Mouse (Mus musculus): Measurements from ENCODE around the gene Cnot3.
"Not testable (repeated sequence)": the region's sequence is repeated elsewhere in the genome, so short reads cannot be mapped to it uniquely, and the experiment has no call there.

The Cnot3 gene

DNA sequence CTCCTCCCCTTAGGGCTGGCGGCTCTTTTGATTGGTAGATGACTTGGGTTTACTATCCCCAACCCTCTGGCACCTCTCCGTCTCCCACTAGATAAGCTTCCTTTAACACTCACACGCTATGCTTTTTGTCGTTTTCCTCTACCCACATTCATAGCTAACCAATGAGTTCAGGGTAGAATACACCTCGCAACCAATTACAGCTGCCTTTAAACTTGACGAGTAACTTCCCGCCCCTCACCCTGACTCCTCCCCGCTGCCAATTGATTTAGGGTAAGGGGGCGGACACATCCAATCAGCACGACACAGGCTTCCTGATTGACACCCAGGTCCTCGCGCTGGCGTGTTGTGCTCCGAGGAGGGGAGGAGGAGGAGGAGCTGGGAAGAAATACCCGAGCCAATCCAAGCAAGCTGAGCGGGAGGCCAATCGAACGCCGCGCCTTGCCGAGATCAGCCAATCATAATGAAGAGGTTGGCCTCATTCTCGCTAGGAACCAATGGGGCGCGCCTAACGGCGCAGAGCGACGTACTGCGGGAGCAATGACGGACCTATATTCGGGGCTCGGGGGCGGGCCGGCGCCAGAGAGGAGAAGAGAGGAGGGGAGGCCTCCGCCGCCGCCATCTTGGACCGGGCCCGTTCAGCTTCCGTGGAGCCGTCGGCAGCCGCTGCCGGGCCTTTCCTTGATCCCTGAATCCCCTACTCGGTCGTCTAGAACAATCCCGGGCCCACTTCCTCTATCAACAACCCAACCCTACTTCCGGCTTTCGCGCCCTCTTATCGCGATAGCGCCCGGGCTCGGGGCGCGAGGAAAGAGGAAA, at the start of gene Cnot3:
Cnot3 (plus strand) TSS at position 597 of the 816 bp plus-strand sequence.
- DNase-seq (ENCODE audit: inconsistent age in 2 of 2, low spot score in 1 of 2), result peak; percentile 99 to 100

DNA sequence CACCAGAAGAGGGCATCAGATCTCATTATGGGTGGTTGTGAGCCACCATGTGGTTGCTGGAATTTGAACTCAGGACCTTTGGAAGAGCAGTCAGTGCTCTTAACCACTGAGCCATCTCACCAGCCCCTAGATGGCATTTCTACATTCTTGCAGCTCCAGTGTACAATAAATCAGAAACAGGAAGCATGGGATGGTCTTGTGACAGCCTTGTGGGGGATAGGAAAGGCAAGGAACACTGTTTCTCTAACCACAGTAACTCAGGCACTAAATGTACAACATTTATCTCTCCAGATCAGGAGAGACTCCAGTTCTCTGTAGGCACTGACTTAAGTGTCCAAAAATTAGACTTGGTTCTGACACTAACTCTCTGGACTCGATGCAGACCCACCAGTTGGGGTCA, 47.3 kb upstream of the Cnot3 start:
- DNase-seq (ENCODE audit: inconsistent age in 2 of 2, low spot score in 1 of 2), result not testable (repeated sequence)

DNA sequence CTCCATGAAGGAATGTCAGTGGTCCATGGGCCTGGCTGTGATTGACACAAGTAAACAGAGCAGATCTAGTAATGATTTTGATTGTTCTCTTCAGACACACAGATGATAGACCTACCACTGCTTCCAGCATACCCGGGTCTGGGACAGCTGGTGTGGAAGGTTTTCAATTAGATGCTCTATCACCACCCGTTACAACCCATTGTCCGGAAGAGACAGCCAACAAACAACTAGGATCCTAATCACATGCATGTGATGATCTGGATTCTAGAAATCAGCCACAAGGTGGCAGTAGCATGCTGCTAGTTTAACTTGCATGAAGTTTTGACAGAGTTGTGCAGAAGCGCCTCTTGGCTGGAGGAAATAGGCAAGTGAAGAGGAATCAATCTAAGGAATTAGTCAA, 43.9 kb upstream of the Cnot3 start:
- DNase-seq (ENCODE audit: inconsistent age in 2 of 2, low spot score in 1 of 2), result peak; percentile 66 to 90

DNA sequence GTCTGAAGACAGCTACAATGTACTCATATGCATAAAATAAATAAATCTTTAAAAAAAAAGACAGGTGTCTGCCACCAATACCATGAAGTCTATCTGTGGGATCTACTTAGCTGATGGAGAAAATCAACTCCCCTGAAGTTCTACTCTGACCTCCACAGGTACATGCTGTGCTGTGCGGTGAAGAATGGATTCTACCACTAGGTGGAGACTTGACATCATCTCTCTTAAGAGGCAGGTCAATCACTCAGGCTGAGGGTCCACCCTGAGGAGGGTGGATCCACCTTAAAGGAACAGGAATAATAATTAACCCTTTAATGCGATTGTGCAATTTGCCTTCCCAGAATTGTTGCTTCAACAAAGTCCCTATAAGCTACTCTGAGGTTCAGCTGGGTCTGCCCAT, 38.3 kb upstream of the Cnot3 start:
- peak in 1 of 2 experiments; percentile 59 for DNase-seq (ENCODE audit: inconsistent age in 2 of 2, low spot score in 1 of 2)

DNA sequence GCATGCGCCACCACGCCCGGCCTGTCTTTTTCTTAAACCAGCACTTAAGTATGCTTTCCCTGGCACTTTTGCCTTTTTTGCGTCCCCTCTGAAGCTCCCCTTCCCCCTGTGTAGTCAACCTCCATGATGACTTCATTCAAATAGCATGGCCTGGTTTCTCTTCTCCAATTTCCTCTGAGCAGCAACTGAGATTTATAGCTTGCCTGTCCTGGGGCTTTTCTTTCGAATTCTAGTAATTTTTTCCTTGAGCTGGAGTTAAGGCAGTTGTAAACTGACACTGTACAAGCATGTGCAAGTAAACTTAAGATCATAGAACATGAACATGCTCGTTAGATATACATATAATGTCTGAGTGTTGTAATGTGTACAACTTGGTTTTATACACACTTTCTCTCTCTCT, 37.7 kb upstream of the Cnot3 start:
- DNase-seq (ENCODE audit: inconsistent age in 2 of 2, low spot score in 1 of 2), result no peak

DNA sequence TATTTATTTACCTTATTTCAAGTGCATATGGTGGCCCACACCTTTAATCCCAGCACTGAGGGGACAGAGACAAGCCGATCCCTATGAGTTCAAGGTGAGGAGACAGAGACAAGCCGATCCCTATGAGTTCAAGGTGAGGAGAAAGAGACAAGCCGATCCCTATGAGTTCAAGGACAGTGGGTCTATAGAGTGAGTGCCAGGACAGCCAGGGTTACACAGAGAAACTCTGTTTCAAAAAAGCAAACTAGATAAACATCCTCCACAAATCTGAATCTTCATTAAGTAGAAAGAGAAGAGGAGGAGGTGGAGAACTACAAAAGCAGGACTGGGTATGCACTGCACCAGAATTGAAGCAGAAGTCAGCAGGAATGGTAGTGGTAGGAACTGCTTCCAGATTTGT, 36.4 kb upstream of the Cnot3 start:
- DNase-seq (ENCODE audit: inconsistent age in 2 of 2, low spot score in 1 of 2), result peak in 1 of 2 experiments; percentile 36

DNA sequence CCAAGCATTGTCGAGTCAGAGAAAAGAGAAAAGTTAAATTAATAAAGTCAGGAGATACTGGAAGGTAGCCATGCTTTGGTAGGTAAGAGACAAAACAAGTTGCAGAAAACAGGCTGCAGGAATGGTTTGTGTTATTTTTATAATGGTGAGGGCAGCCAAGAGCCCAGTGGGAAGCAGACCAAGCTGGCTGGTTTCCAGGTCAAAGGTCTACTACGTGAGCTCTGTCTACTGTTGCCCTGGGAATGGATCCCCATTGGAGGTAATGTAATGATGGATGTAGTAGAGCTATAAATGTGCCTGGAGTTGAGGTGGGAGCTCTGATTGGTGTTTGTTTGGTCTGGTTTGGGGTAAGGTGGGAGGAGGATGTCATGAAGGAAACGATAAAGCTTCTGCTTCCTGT, 36.0 kb upstream of the Cnot3 start:
- DNase-seq (ENCODE audit: inconsistent age in 2 of 2, low spot score in 1 of 2), result peak; percentile 30 to 73

DNA sequence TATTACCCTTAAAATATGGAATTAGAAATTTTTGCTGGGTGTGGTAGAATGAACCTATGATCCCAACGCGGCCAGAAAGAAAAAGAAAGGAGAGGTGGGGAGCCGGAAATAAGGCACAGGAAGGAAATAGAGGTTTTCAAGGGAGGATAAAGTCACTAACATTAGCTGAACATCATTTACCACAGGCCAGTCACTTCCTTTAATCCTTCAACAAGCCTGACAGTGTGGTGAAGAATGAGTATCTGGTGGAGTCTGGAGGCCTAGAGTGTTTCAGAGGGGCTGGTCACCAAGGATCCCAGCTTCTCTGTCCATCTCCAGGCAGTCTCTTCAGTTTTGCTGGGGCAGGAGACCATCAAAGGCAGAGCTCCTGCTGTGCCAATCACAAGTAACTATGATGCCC, 34.6 kb upstream of the Cnot3 start:
- DNase-seq (ENCODE audit: inconsistent age in 2 of 2, low spot score in 1 of 2), result no peak

DNA sequence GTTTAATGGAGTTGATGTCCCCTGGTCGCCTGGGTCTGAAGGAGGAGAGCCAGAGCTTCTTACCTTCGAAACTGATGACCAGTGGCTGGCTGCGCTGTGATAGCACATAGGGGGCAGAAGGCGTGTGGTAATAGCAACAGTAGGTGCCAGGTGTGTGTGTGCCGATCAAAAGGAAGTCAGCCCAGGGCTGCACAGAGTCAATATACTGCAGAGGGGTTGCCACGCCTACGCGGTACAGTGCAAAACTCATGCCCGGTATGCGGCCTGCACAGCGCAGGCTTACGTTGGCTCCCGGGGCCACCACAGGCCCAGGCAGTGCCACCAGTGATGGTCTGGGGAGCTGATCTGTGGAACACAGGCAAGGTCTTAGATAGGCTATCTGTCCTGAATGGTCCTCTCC, 34.1 kb upstream of the Cnot3 start:
- DNase-seq (ENCODE audit: inconsistent age in 2 of 2, low spot score in 1 of 2), result no peak

DNA sequence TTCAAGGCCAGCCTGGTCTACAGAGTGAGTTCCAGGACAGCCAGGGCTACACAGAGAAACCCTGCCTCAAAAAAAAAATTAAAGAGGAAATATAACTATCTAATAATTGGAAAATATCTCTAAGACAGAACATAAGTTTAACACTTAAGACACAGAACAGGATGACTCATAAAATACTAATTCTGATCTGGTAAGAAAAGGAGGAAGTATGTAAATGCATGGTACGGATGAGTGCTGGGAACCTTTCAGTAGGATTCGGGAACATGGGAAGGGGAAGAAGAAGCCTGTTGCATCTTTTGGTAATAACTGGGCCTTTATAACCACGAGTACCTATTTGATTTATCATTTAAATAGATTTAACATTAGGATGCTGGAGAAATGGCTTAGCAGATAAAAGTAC, 31.0 kb upstream of the Cnot3 start:
- DNase-seq (ENCODE audit: inconsistent age in 2 of 2, low spot score in 1 of 2), result no peak

DNA sequence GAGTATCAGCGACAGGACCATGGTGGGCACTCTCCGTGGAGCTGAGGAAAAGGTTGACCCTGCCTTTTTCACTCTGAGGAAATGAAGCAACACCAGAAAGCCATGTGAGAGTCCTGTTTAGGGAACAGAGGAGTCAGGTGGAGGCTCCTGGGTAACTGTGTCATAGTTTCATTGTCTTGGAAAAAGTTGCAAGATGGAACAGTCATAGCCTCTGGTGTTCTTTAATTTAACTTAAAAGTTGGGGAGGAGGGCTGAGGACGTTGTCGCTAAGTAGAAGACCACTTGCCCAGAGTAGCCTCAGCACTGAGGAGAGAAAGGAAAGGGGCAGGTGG, 29.0 kb upstream of the Cnot3 start, which contains the start of gene Oscar:
Oscar (minus strand) TSS at position 101 of the 332 bp plus-strand sequence.
- no peak for DNase-seq (ENCODE audit: inconsistent age in 2 of 2, low spot score in 1 of 2)

DNA sequence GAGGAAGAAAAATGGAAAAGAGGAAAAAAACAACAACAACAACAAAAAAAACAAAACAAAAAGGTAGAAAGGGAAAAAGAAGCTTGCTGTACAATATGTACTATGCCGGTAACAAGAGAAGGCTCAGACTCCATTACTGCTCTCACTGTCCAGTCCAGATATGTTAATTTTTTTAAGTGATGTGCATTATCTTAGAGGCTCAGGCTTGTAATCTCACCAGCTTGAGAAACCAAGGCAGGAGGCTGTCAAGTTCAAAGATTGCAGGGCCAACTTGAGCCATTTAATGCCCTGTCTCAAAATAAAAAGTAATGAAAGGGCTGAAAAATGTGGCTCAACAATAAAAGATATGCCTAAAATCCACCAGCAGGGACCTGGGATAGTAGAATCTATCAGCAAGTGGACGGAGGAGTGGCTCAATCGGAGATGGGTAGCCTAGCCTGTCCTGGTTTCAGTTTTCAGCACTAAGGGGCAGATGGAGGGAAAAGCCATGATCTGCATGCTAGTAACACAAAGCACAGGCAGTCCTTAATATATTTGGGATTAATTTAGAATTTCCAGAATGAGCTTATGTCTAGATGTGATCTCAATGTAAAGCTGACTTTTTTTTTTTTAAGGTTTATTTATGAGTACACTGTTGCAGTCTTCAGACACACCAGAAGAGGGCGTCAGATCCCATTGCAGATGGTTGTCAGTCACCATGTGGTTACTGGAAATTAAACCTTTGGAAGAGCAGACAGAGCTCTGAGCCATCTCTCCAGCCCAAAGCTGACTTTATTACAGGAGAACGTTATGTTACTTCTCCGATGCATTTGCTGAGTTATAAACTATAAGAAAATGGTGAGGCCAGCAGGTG, 28.5 kb upstream of the Cnot3 start:
- no peak for DNase-seq (ENCODE audit: inconsistent age in 2 of 2, low spot score in 1 of 2)

DNA sequence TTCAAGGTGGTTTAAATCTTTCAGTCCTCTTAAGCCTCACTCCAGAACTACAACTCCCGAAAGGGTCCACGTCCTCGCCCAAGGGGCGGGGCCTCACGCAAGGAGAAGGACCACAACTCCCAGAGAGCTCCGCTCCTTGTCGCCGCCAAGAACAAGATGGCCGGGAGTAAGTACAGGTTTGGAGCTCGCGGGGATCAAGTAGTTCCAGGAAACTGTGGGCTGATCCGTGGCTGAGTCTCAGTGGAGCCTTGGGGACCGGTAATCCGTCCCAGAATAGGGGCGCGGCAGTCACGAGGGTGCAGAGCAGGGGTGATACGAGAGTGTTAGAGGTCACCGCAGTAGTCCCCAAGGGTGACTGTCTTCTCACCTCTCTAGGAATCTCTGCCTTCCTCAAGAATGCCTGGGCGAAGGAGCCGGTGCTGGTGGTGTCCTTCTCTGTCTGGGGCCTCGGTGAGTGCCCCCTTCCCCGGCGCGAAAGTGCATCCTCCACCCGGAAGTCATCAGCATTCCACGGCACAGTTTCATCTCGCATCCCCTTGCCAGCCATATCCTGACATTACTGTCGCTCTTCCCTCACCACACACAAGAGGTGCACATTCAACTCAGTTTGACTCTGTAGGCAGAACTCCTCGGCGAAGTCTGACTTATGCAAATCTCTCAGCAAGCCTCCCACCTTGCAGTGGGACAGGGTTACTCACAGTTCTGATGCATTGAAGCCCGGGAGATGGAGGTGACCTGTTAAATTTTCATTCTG, 27.6 kb upstream of the Cnot3 start, which contains the start of gene Ndufa3:
Ndufa3 (plus strand) TSS at position 132 of the 754 bp plus-strand sequence.
- DNase-seq (ENCODE audit: inconsistent age in 2 of 2, low spot score in 1 of 2), result peak; percentile 90 to 94

DNA sequence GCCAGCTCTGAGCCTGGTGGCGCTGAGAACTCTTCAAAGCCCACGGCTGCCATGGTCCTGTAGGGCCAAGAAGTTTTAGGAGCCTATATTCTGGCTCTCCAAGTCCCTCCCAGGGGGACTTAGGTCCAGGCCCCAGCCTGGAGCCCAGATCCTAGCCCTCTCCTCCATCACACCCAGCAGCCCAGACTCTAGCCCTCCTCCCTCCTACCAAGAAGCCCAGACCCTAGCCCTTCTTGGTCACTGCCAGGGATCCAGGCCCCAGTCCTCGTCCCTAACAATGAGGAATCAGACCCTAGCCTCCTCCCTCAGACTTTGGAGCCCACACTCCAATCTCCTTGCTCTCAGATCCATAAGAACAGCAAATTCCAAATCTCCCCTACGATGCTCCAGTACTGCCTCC, 16.0 kb upstream of the Cnot3 start:
- DNase-seq (ENCODE audit: inconsistent age in 2 of 2, low spot score in 1 of 2), result no peak

DNA sequence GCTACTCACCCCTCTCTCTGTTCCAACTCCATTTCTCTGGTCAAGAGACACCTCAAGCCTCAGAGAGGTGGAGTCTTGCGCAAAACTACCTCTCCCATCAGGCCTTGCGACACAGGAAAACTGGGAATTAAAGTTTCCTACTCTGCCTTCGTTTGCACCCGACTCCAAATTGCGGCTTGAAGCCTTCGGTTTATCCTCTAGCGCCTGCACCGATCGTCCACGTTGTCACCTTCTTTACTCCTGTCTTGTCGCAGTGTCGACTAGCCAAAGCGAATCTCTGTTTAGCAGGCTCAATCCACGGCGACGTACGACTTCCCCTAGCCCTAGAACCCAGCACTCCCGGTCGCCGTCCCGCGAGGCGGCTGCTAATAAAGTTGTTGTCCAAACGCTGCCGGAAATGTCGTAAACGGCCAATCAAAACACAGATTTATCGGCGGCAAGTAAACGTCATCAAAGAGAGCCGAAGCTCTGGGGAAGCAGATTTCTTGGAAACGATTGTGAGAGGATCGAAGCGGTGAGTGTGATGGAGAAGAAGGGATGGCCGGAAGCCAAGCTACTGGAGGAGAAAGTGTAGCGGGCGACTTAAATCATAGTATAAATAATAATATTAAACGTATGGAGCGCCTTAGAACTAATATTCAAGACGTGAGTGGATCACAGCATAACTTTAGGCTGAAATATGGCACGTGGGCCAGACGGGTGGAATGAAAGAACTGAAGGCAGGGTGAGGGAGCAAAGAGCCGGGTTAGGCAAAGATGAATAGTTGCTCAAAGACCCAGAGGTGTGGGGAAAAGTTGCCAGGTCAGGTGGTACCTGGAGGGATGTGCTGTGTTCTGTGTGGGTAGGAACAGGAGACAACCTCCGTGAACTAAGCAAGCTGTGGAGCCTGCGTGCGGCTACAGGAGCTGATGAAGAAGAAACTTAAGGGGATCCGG, 15.3 kb upstream of the Cnot3 start, which contains the start of the genes Tfpt and Prpf31:
Tfpt (minus strand) TSS at position 387 of the 935 bp plus-strand sequence.
Prpf31 (plus strand) TSS at position 443 of the 935 bp plus-strand sequence.
- peak; percentile 94 to 99 for DNase-seq (ENCODE audit: inconsistent age in 2 of 2, low spot score in 1 of 2)

DNA sequence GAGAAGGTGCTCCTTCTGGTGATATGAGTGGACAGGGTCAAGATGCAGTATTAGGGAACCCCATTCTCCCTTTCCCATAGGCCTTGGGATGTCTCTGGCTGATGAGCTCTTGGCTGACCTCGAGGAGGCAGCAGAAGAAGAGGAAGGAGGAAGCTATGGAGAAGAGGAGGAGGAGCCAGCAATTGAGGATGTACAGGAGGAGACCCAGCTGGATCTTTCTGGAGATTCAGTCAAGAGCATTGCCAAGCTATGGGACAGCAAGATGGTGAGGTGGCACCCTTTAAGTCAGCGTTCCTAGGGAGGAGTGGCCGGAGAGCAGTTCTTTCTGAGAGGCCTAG, 14.6 kb upstream of the Cnot3 start:
- no peak for DNase-seq (ENCODE audit: inconsistent age in 2 of 2, low spot score in 1 of 2)

DNA sequence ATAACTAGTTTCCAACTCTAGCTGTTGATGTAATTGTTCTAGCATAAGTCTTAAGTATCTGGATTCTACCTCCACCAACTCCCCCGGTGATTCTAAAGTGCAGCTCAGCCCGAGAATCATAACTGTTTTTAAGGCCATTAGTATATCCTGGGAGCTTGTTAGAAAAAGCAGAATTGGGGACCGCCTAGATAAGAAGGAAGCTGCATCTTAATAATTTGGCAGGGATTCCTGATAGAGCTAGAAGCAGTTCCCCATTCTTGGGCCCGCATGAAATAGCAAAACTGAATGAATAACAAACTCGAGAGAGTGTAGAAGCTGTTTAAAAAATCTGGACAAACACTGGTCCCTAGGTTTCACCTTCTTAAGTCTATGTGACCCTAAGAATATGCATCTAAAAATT, 1.7 kb upstream of the Cnot3 start:
- no peak for DNase-seq (ENCODE audit: inconsistent age in 2 of 2, low spot score in 1 of 2)

DNA sequence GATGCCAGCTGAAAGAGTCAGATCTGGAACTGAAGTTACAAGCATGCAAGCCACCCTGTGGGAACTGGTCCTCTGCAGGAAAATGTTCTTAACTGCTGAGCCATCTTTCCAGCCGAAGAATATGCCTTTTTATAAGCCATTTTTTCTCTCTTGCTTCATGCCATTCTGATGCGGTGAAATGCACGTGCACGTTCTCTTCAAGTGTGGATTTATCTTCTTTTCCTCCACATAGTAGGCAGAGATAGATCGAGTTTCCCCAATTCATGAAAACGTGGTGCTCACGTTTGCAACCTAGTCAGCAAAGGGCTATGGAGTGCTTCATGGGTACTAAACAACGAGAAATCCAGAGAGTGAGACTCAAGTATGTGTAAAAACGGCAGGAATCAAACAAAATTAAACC, 1.2 kb upstream of the Cnot3 start:
- DNase-seq (ENCODE audit: inconsistent age in 2 of 2, low spot score in 1 of 2), result no peak

DNA sequence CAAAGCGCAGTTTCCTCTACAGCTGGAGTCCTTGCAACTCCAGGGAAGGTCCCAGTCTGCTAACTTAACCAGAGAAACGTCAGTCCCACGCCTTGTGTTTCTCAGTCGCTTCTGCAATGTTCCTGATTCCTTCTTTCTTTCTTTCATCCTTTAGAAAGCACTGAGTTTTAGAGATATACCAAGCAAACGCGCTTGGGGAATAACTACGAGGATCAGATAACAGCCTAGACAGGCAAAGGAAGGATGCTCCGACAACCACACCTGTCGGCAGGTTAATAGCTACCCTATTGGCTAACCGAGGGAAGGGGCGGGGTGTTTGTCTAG, 758 bp upstream of the Cnot3 start:
- no peak for DNase-seq (ENCODE audit: inconsistent age in 2 of 2, low spot score in 1 of 2)

DNA sequence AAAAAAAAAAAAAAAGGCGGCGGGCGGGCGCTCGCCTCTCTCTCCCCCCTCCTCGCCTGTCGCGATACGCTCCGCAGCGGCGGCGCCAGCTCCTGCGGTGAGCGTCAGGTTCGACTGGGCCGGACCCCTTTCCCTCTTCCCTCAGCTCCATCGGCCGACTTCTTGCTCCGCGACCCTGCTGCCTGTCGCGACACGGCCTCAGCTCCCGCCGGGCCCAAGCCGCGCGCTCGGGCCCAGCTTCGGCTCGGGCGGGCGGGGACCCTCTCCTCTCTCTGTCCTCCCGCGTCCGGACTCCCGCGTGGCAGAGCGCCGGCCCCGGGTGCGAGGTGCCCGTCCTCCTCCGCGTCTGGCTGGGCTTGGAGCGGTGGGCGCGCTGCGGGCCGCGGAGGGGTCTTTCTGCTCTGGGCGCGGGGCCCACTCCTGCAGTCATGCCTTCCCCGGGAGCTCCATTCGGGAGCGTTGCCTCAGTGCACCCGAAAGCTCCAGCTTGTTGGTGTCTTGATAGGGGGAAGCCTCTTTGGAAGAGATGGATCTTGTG, 489 bp downstream of the Cnot3 start:
- DNase-seq (ENCODE audit: inconsistent age in 2 of 2, low spot score in 1 of 2), result no peak
